Comparison of ENCODE assay signal across 16 mouse cellular contexts in genomic region chr10:85165306-85165705, GRCm38 (mm10).
"Had no signal": no experiment of that assay in that cellular context is flagged by ENCODE, and none has a peak within 500 bp of the region (broad histone marks: within the 10 kb centered on the region; RNA-seq: fewer than 3 reads in every experiment).

No protein-coding gene starts in this region.

- H3K4me3 ChIP-seq: limb, embryonic 12.5 days; limb, embryonic 15.5 days; liver, embryonic 12.5 days; liver, embryonic 15.5 days; stomach, embryonic 15.5 days had no signal

- H3K36me3 ChIP-seq: limb, embryonic 12.5 days; limb, embryonic 15.5 days; liver, embryonic 12.5 days; liver, embryonic 15.5 days; stomach, embryonic 15.5 days had no signal

- H3K4me1 ChIP-seq: limb, embryonic 12.5 days; liver, embryonic 12.5 days; liver, embryonic 15.5 days; stomach, embryonic 15.5 days had no signal

- H3K9me3 ChIP-seq: limb, embryonic 12.5 days; limb, embryonic 15.5 days; liver, embryonic 12.5 days; liver, embryonic 15.5 days; stomach, embryonic 15.5 days had no signal

- H3K27me3 ChIP-seq: limb, embryonic 12.5 days; limb, embryonic 15.5 days; liver, embryonic 12.5 days; liver, embryonic 15.5 days; stomach, embryonic 15.5 days had no signal

- H3K27ac ChIP-seq: limb, embryonic 12.5 days; limb, embryonic 15.5 days; liver, embryonic 12.5 days; liver, embryonic 15.5 days; stomach, embryonic 15.5 days had no signal

- DNase-seq: kidney, adult 2 months; kidney, postnatal 10 days; kidney, postnatal 4 days; left cerebral cortex, postnatal 4 days; lung, adult 2 months; lung, postnatal 14 days; lung, postnatal 4 days; midbrain, embryonic 14.5 days; right cerebral cortex, postnatal 25 days; spleen, adult 18-20 months; thymus, postnatal 25 days had no signal
